Mouse (Mus musculus): ENCODE measurements around the gene Eef2. TPM values are rescaled to one million over a fixed set of nuclear protein-coding genes. Genes with fewer than 3 reads are reported as not detected.
A peak's percentile ranks its signal among the peaks of the same experiment; 100 is the strongest.

Gene Eef2
- polyA plus RNA-seq, 1 experiment from 2014 or later: 313 TPM

DNA sequence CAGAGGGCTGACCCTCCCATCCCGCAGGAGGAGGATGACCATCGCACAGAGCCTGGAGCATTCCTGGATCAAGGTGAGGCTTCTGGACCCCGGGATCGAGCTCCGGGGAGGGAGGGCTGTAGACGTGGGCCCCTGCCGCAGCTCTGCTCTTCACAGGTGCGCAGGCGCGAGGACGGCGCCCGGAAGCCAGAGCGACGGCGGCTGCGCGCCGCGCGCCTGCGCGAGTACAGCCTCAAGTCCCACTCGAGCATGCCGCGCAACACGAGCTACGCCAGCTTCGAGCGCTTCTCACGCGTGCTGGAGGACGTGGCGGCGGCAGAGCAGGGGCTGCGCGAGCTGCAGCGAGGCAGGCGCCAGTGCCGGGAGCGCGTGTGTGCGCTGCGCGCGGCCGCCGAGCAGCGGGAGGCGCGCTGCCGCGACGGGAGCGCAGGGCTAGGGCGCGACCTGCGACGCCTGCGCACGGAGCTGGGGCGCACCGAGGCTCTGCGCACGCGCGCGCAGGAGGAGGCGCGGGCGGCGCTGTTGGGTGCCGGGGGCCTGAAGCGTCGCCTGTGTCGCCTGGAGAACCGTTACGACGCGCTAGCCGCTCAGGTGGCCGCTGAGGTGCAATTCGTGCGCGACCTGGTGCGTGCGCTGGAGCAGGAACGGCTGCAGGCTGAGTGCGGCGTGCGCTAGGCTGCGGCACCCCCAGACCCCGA, 16.0 kb downstream of the Eef2 start:
- ATAC-seq (replicated peaks; ENCODE audit: insufficient number of reproducible peaks, low FRiP score, low TSS enrichment): peak; percentile 69
- Histone ChIP-seq H3K4me1 (ENCODE audit: control insufficient read depth, insufficient read depth, low read length) (peaks cover 31% of the 10 kb centered on the region), H3K4me2 (peak overlapping the region; percentile 92), H3K4me3 (ENCODE audit: low read depth, low read length) (peak overlapping the region; percentile 64), H3K27me3 (ENCODE audit: control insufficient read depth, insufficient read depth, low read length) (0 out of 2 replicates have a peak, but pooled peaks cover 3% of the 10 kb centered on the region), H3K36me3 (ENCODE audit: control insufficient read depth, insufficient read depth, low read length) (peaks cover 12% of the 10 kb centered on the region; the same call in 1 of the 2 replicates), H3K27ac (ENCODE audit: low read depth, low read length) (peak overlapping the region; percentile 99), H3K9me3 (replicated peaks; ENCODE audit: control insufficient read depth, low read length) (no peaks in the 10 kb centered on the region), H3K9ac (ENCODE audit: low read depth, low read length) (peak overlapping the region; percentile 90)
- 1% methylated on average over 83 of the region's 93 CpGs for WGBS (ENCODE audit: insufficient replicate concordance)

GRCm38 (mm10) chr10:81192968-81193501, 16.6 kb downstream of the Eef2 start:
- Histone ChIP-seq H3K27me3 (ENCODE audit: control insufficient read depth, insufficient read depth, low read length) (0 out of 2 replicates have a peak, but pooled peaks cover 3% of the 10 kb centered on the region), H3K9me3 (replicated peaks; ENCODE audit: control insufficient read depth, low read length) (no peaks in the 10 kb centered on the region), H3K27ac (ENCODE audit: low read depth, low read length) (peak overlapping the region; percentile 99), H3K36me3 (ENCODE audit: control insufficient read depth, insufficient read depth, low read length) (peaks cover 12% of the 10 kb centered on the region; the same call in 1 of the 2 replicates), H3K9ac (ENCODE audit: low read depth, low read length) (peak overlapping the region; percentile 90), H3K4me2 (peak overlapping the region; percentile 92), H3K4me1 (ENCODE audit: control insufficient read depth, insufficient read depth, low read length) (peaks cover 33% of the 10 kb centered on the region), H3K4me3 (ENCODE audit: low read depth, low read length) (peak overlapping the region; percentile 64)
- ATAC-seq (replicated peaks; ENCODE audit: insufficient number of reproducible peaks, low FRiP score, low TSS enrichment): peak; percentile 4; the same call in 1 of the 2 replicates
- 5% methylated on average over 19 of the region's 19 CpGs for WGBS (ENCODE audit: insufficient replicate concordance)

- ATAC-seq (replicated peaks; ENCODE audit: insufficient number of reproducible peaks, low FRiP score, low TSS enrichment): peak; percentile 33
- Histone ChIP-seq H3K4me1 (ENCODE audit: control insufficient read depth, insufficient read depth, low read length) (peaks cover 38% of the 10 kb centered on the region), H3K9ac (ENCODE audit: low read depth, low read length) (peak overlapping the region; percentile 86), H3K27me3 (ENCODE audit: control insufficient read depth, insufficient read depth, low read length) (0 out of 2 replicates have a peak, but pooled peaks cover 3% of the 10 kb centered on the region), H3K27ac (ENCODE audit: low read depth, low read length) (peak overlapping the region; percentile 99), H3K36me3 (ENCODE audit: control insufficient read depth, insufficient read depth, low read length) (peaks cover 6% of the 10 kb centered on the region; the same call in 1 of the 2 replicates), H3K4me3 (ENCODE audit: low read depth, low read length) (peak overlapping the region; percentile 38), H3K4me2 (peak overlapping the region; percentile 56), H3K9me3 (replicated peaks; ENCODE audit: control insufficient read depth, low read length) (no peaks in the 10 kb centered on the region)
- WGBS (ENCODE audit: insufficient replicate concordance): 10% methylated on average over 37 of the region's 37 CpGs
These were observed 17.8 kb downstream of the Eef2 start for GRCm38 (mm10) chr10:81193991-81194774.

- H3K27ac ChIP-seq (ENCODE audit: low read depth, low read length): peak overlapping the region; percentile 99
- H3K4me1 ChIP-seq (ENCODE audit: control insufficient read depth, insufficient read depth, low read length): peaks cover 45% of the 10 kb centered on the region
- H3K4me3 ChIP-seq (ENCODE audit: low read depth, low read length): peak overlapping the region; percentile 38
- 0 out of 2 replicates have a peak, but pooled peaks cover 3% of the 10 kb centered on the region for H3K36me3 ChIP-seq (ENCODE audit: control insufficient read depth, insufficient read depth, low read length)
- H3K9ac ChIP-seq (ENCODE audit: low read depth, low read length): peak overlapping the region; percentile 86
- ATAC-seq (replicated peaks; ENCODE audit: insufficient number of reproducible peaks, low FRiP score, low TSS enrichment): no peak
- WGBS (ENCODE audit: insufficient replicate concordance): 31% methylated on average over 4 of the region's 4 CpGs
- peak overlapping the region; percentile 56 for H3K4me2 ChIP-seq
- peaks cover 5% of the 10 kb centered on the region; the same call in 1 of the 2 replicates for H3K27me3 ChIP-seq (ENCODE audit: control insufficient read depth, insufficient read depth, low read length)
- no peaks in the 10 kb centered on the region for H3K9me3 ChIP-seq (replicated peaks; ENCODE audit: control insufficient read depth, low read length)
These were observed 18.9 kb downstream of the Eef2 start for GRCm38 (mm10) chr10:81195300-81195699.

DNA sequence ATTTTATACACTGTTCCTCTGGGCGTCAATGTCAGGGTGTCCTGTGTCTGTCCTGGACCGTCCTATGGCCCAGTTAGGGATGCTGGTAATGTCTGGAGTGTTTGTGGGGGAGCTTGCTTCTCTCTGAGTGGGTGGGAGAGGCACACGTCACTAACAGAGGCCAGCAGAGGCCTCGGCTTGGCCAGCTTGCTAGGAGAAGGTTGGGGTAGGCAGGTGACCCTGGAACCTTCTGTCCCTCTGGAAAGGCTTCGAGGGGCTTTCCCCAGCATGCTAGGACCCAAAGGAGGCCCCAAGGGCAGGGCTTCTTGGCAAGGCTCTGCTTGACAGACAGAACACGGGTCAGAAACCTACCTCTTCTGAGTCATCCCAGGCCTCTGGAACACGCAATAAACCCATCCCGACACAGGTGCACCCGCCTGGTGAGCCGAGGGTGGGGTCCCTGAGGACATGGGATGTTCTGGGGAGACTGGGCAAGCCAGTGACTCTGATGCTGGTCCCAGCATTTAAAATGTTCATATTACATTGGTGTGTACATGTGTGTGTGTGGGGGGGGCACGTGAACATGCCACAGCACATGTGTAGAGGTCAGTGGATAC, 20.1 kb downstream of the Eef2 start:
- no peaks in the 10 kb centered on the region for H3K9me3 ChIP-seq (replicated peaks; ENCODE audit: control insufficient read depth, low read length)
- WGBS (ENCODE audit: insufficient replicate concordance): 47% methylated on average over 11 of the region's 11 CpGs
- H3K27me3 ChIP-seq (ENCODE audit: control insufficient read depth, insufficient read depth, low read length): peaks cover 5% of the 10 kb centered on the region; the same call in 1 of the 2 replicates
- no peaks in the 10 kb centered on the region for H3K36me3 ChIP-seq (ENCODE audit: control insufficient read depth, insufficient read depth, low read length)
- no peak for ATAC-seq (replicated peaks; ENCODE audit: insufficient number of reproducible peaks, low FRiP score, low TSS enrichment)
- H3K4me3 ChIP-seq (ENCODE audit: low read depth, low read length): peak overlapping the region; percentile 38
- H3K4me2 ChIP-seq: peak overlapping the region; percentile 56
- peaks cover 51% of the 10 kb centered on the region for H3K4me1 ChIP-seq (ENCODE audit: control insufficient read depth, insufficient read depth, low read length)
- H3K9ac ChIP-seq (ENCODE audit: low read depth, low read length): peak overlapping the region; percentile 86
- peak overlapping the region; percentile 99 for H3K27ac ChIP-seq (ENCODE audit: low read depth, low read length)

DNA sequence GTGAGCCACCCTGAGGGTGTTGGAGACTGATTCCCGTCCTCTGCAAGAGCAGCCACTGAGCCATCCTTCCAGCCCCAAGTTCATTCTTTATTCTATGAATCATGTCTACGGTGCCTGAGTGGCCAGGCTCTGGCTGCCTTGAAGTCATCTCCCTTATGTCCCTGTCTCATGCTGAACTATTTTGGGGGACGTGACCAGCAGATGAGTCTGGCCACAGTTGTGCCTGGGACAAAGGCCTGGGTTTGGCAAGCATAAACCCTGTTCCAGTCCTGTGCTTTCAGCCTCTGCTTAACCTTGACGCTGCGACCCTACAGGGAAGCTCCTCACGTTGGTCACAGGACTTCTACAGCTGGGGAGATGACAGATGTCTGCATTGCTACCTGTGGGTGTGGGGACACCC, 20.9 kb downstream of the Eef2 start:
- H3K4me2 ChIP-seq: peak overlapping the region; percentile 56
- H3K9me3 ChIP-seq (replicated peaks; ENCODE audit: control insufficient read depth, low read length): no peaks in the 10 kb centered on the region
- ATAC-seq (replicated peaks; ENCODE audit: insufficient number of reproducible peaks, low FRiP score, low TSS enrichment): no peak
- H3K9ac ChIP-seq (ENCODE audit: low read depth, low read length): peak overlapping the region; percentile 55
- H3K4me1 ChIP-seq (ENCODE audit: control insufficient read depth, insufficient read depth, low read length): peaks cover 50% of the 10 kb centered on the region
- no peaks in the 10 kb centered on the region for H3K36me3 ChIP-seq (ENCODE audit: control insufficient read depth, insufficient read depth, low read length)
- peaks cover 5% of the 10 kb centered on the region; the same call in 1 of the 2 replicates for H3K27me3 ChIP-seq (ENCODE audit: control insufficient read depth, insufficient read depth, low read length)
- H3K4me3 ChIP-seq (ENCODE audit: low read depth, low read length): no peak overlapping the region
- WGBS (ENCODE audit: insufficient replicate concordance): 33% methylated on average over 6 of the region's 6 CpGs
- H3K27ac ChIP-seq (ENCODE audit: low read depth, low read length): peak overlapping the region; percentile 99

- no peaks in the 10 kb centered on the region for H3K36me3 ChIP-seq (ENCODE audit: control insufficient read depth, insufficient read depth, low read length)
- H3K4me2 ChIP-seq: no peak overlapping the region; the same call in 1 of the 2 replicates
- peaks cover 5% of the 10 kb centered on the region; the same call in 1 of the 2 replicates for H3K27me3 ChIP-seq (ENCODE audit: control insufficient read depth, insufficient read depth, low read length)
- ATAC-seq (replicated peaks; ENCODE audit: insufficient number of reproducible peaks, low FRiP score, low TSS enrichment): no peak
- H3K4me3 ChIP-seq (ENCODE audit: low read depth, low read length): no peak overlapping the region
- peaks cover 44% of the 10 kb centered on the region for H3K4me1 ChIP-seq (ENCODE audit: control insufficient read depth, insufficient read depth, low read length)
- H3K27ac ChIP-seq (ENCODE audit: low read depth, low read length): no peak overlapping the region
- WGBS (ENCODE audit: insufficient replicate concordance): 4% methylated on average over 9 of the region's 9 CpGs
- no peak overlapping the region for H3K9ac ChIP-seq (ENCODE audit: low read depth, low read length)
- H3K9me3 ChIP-seq (replicated peaks; ENCODE audit: control insufficient read depth, low read length): no peaks in the 10 kb centered on the region
These were observed 21.8 kb downstream of the Eef2 start for GRCm38 (mm10) chr10:81198230-81198629.

DNA sequence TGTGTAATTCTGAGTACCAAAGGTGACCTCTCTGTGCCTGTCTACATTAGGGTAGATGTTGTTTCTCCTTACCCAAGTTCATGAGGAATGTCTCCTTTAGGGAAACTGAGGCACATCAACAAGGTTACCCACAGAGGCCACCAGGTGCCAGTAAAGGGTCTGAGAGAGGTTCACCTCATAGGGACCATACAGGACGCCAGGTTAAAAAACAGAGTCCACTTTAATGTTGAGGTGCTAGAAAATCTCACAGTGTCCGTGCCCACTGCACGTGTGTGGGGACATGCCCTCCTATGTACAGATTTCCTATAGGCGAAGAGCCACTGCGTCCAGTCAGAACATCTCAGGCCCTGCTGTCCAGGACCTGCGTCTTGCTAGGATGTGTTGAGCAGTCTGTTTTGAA, 22.6 kb downstream of the Eef2 start:
- 84% methylated on average over 6 of the region's 6 CpGs for WGBS (ENCODE audit: insufficient replicate concordance)

More for the DNA sequence above, 22.6 kb downstream of the Eef2 start:
- no peak overlapping the region for H3K4me3 ChIP-seq (ENCODE audit: low read depth, low read length)
- no peaks in the 10 kb centered on the region for H3K36me3 ChIP-seq (ENCODE audit: control insufficient read depth, insufficient read depth, low read length)
- peaks cover 5% of the 10 kb centered on the region; the same call in 1 of the 2 replicates for H3K27me3 ChIP-seq (ENCODE audit: control insufficient read depth, insufficient read depth, low read length)
- H3K9me3 ChIP-seq (replicated peaks; ENCODE audit: control insufficient read depth, low read length): no peaks in the 10 kb centered on the region
- no peak overlapping the region for H3K27ac ChIP-seq (ENCODE audit: low read depth, low read length)
- peaks cover 43% of the 10 kb centered on the region for H3K4me1 ChIP-seq (ENCODE audit: control insufficient read depth, insufficient read depth, low read length)
- no peak for ATAC-seq (replicated peaks; ENCODE audit: insufficient number of reproducible peaks, low FRiP score, low TSS enrichment)
- peak overlapping the region; percentile 11; the same call in 1 of the 2 replicates for H3K4me2 ChIP-seq
- H3K9ac ChIP-seq (ENCODE audit: low read depth, low read length): no peak overlapping the region

Measured in heart, embryonic 11.5 days (tissue).